Mouse (Mus musculus) embryonic fibroblast, embryonic 13.5 days (primary cell): ENCODE results near the gene Opn3. TPM values are rescaled to one million over a fixed set of nuclear protein-coding genes. Genes with fewer than 3 reads are reported as not detected.

Experiments used
- H3K27ac ChIP-seq: 2 replicates; pipeline ENCODE4 v1.5.1; 2012; ENCODE audit warnings: low read length, control low read depth, inconsistent platforms; ENCODE audit not compliant: insufficient read depth
- H3K4me1 ChIP-seq: 2 replicates; pipeline ENCODE4 v1.6.1; 2011; ENCODE audit warnings: low read length; ENCODE audit not compliant: control insufficient read depth, insufficient read depth
- H3K4me3 ChIP-seq: 2 replicates; pipeline ENCODE4 v1.5.1; 2011; ENCODE audit warnings: mild to moderate bottlenecking, control low read depth, low read length; ENCODE audit not compliant: insufficient read depth
- CTCF ChIP-seq: IDR thresholded peaks from 2 replicates; pipeline ENCODE4 v1.5.1; 2011; ENCODE audit warnings: mild to moderate bottlenecking, control low read depth, low read length, moderate library complexity, borderline replicate concordance; ENCODE audit not compliant: insufficient read depth
- POLR2A ChIP-seq: IDR thresholded peaks from 2 replicates; pipeline ENCODE4 v1.6.1; 2011; ENCODE audit warnings: low read depth, mild to moderate bottlenecking, control low read depth, low read length, moderate library complexity
- polyA plus RNA-seq: library from polyadenylated mRNA; stranded (reverse); fragments of >200 nt; gene quantifications from 2 replicates; pipeline ENCODE4 v1.2.4, GENCODE M21; 2011; ENCODE audit warnings: low read depth; ENCODE audit not compliant: missing spikeins, insufficient read length

Opn3 gene
- polyA plus RNA-seq, 1 experiment, result 2.1 TPM

GRCm38 (mm10) chr1:175668666-175669405, 23.7 kb downstream of the Opn3 start:
- no peak for TF ChIP-seq CTCF
- TF ChIP-seq POLR2A, result no peak
- Histone ChIP-seq H3K4me1 (peaks cover 4% of the 10 kb centered on the region), H3K4me3 (no peak overlapping the region), H3K27ac (no peak overlapping the region)

GRCm38 (mm10) chr1:175659900-175660299, 32.7 kb downstream of the Opn3 start:
- no peaks in the 10 kb centered on the region for H3K4me1 ChIP-seq
- TF ChIP-seq POLR2A, result no peak
- no peak for TF ChIP-seq CTCF
- H3K27ac ChIP-seq, result no peak overlapping the region
- no peak overlapping the region for H3K4me3 ChIP-seq

GRCm38 (mm10) chr1:175648615-175649014, 44.0 kb downstream of the Opn3 start:
- no peak overlapping the region for H3K4me3 ChIP-seq
- TF ChIP-seq CTCF, result no peak
- TF ChIP-seq POLR2A, result no peak
- no peak overlapping the region for H3K27ac ChIP-seq
- H3K4me1 ChIP-seq, result no peaks in the 10 kb centered on the region

- Histone ChIP-seq H3K4me3 (no peak overlapping the region), H3K4me1 (no peaks in the 10 kb centered on the region), H3K27ac (no peak overlapping the region)
- TF ChIP-seq POLR2A (no peak), CTCF (no peak)
These were observed 45.6 kb downstream of the Opn3 start for GRCm38 (mm10) chr1:175646952-175647351.

GRCm38 (mm10) chr1:175643496-175644265, 48.9 kb downstream of the Opn3 start:
- no peak for TF ChIP-seq POLR2A
- no peak for TF ChIP-seq CTCF
- no peak overlapping the region for H3K4me3 ChIP-seq
- no peaks in the 10 kb centered on the region for H3K4me1 ChIP-seq
- H3K27ac ChIP-seq, result no peak overlapping the region

GRCm38 (mm10) chr1:175640435-175641150, 52.0 kb downstream of the Opn3 start:
- no peak for TF ChIP-seq CTCF
- TF ChIP-seq POLR2A, result no peak
- Histone ChIP-seq H3K4me3 (no peak overlapping the region), H3K27ac (no peak overlapping the region), H3K4me1 (no peaks in the 10 kb centered on the region)

- H3K4me1 ChIP-seq, result no peaks in the 10 kb centered on the region
- H3K4me3 ChIP-seq, result no peak overlapping the region
- TF ChIP-seq POLR2A, result no peak
- TF ChIP-seq CTCF, result no peak
- H3K27ac ChIP-seq, result no peak overlapping the region
These were observed 53.5 kb downstream of the Opn3 start for GRCm38 (mm10) chr1:175639072-175639471.

- TF ChIP-seq CTCF (no peak), POLR2A (no peak)
- H3K4me1 ChIP-seq, result no peaks in the 10 kb centered on the region
- H3K27ac ChIP-seq, result no peak overlapping the region
- H3K4me3 ChIP-seq, result no peak overlapping the region
These were observed 54.9 kb downstream of the Opn3 start for GRCm38 (mm10) chr1:175637677-175638076.

- H3K4me3 ChIP-seq, result no peak overlapping the region
- H3K27ac ChIP-seq, result no peak overlapping the region
- TF ChIP-seq CTCF (no peak), POLR2A (no peak)
- no peaks in the 10 kb centered on the region for H3K4me1 ChIP-seq
These were observed 60.1 kb downstream of the Opn3 start for GRCm38 (mm10) chr1:175632470-175632869.
